Mouse (Mus musculus) bone marrow, adult 2 months (tissue): ENCODE measurements around the gene Naa16.

Experiments used
- CTCF ChIP-seq: fragments of 200-500 bp; IDR thresholded peaks from 2 replicates; pipeline ENCODE4 v1.5.1; 2011; ENCODE audit warnings: low read length, control low read depth; ENCODE audit not compliant: control insufficient read depth, insufficient read depth
- POLR2A ChIP-seq: fragments of 200-500 bp; IDR thresholded peaks from 2 replicates; pipeline ENCODE4 v1.6.1; 2011; ENCODE audit warnings: low read depth, mild to moderate bottlenecking, control low read depth, low read length, borderline replicate concordance; ENCODE audit not compliant: control insufficient read depth

DNA sequence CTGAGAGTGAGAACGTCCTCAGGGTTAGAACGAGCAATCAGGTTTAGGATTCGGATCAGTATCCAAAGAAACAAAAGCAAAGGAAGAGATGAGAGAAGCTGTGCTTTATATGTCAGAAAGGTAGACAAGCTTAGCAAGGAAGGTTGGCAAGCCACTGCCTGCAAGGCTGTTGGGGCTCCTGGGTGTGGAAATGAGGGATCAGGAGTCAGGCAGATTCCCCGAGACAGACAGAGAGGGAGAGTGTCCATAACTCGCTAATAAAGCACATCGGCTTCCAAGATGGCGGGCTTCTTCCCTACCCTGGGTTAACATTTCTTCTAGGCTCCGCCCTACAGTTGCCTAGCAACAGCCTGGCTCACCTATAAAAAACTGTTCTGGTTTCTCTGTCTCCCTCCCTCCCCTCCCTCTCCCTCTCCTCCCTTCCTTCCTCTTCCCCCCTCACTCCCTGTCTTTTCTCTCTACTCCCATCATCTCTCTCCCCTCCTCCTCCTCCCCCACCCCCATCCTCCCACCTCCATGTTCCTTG is 114.6 kb downstream of the Naa16 start:
- no peak for TF ChIP-seq CTCF
- no peak for TF ChIP-seq POLR2A
